In the genomic region with DNA sequence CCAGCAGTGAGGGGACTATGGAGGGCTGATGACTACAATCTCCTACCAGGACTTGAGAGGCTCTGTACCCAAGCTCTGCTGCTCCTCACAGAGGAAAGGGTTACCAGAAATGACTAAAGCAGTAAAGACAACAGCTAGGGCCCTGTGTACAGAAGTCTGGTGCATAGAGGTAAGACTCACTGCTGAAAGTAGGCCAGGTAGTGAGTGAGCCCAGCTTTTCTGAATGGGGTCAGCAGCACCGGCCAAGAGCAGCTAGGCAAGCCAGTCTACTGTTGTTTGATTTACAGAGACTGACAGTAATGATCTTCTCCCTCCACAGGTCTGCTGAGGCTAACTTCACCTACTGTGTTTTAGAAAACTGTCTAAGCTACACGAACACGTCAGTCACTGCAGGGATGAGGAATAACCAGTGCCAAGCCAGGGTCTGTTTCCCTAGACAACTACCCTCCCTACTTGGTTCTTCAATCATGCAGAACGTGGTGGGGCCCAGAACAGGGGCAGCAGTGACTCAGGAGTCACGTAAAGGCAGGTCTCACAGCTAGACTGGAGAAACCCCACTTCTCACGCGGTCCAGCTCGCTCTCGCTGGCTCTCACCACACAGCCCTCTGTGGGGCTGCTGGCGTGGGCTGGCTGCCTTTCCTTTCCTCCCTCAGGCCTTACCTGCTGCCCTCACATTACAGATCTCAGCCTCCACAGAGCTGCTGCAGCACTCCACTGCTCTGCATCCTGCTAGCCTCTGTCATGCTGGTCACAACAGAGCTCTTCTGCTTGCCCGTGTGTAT, we compare ENCODE assay signal across 18 mouse cellular contexts. TPM values are rescaled to one million over a fixed set of nuclear protein-coding genes. Genes with fewer than 3 reads are reported as not detected.
DNase-seq lines count a peak whose midpoint lies in the region; ATAC-seq and TF ChIP-seq lines count a peak whose summit lies in the region.
"Had no signal": no experiment of that assay in that cellular context is flagged by ENCODE, and none has a peak within 500 bp of the region (broad histone marks: within the 10 kb centered on the region; RNA-seq: fewer than 3 reads in every experiment).

No protein-coding gene starts in this region.

- no peaks in the 10 kb centered on the region for H3K9me3 ChIP-seq in hindbrain, embryonic 15.5 days
- H3K9me3 ChIP-seq in hindbrain, embryonic 13.5 days: no peaks in the 10 kb centered on the region
- no peaks in the 10 kb centered on the region for H3K9me3 ChIP-seq in liver, embryonic 12.5 days (replicated peaks)
- H3K9me3 ChIP-seq in liver, postnatal 0 days (ENCODE audit: low read length): no peaks in the 10 kb centered on the region
- H3K9me3 ChIP-seq: intestine, embryonic 15.5 days; midbrain, embryonic 12.5 days had no signal

- no peak for DNase-seq in liver, postnatal 0 days
- DNase-seq in cerebellum, adult 9-10 months: peak; percentile 52
- DNase-seq in retina, embryonic 14.5 days (ENCODE audit: low spot score): peak; percentile 8
- no peak for DNase-seq in right cerebral cortex, postnatal 36 days (ENCODE audit: low spot score in 2 of 2)
- DNase-seq in thymus, postnatal 10 days (ENCODE audit: low spot score in 2 of 2): no peak
- DNase-seq: adrenal gland, postnatal 25 days; forebrain, postnatal 0 days; gastrocnemius, postnatal 14 days; lung, postnatal 36 days; thymus, postnatal 25 days had no signal

- H3K4me1 ChIP-seq in hindbrain, embryonic 15.5 days (replicated peaks): no peaks in the 10 kb centered on the region
- peaks cover 4% of the 10 kb centered on the region; the same call in 1 of the 2 replicates for H3K4me1 ChIP-seq in hindbrain, embryonic 13.5 days (replicated peaks)
- H3K4me1 ChIP-seq in liver, embryonic 12.5 days: peaks cover 57% of the 10 kb centered on the region
- H3K4me1 ChIP-seq in liver, postnatal 0 days (ENCODE audit: insufficient read depth): peaks cover 27% of the 10 kb centered on the region
- H3K4me1 ChIP-seq: intestine, embryonic 15.5 days; midbrain, embryonic 12.5 days had no signal

- peaks cover 33% of the 10 kb centered on the region for H3K36me3 ChIP-seq in hindbrain, embryonic 15.5 days
- peaks cover 94% of the 10 kb centered on the region for H3K36me3 ChIP-seq in hindbrain, embryonic 13.5 days
- peaks cover 92% of the 10 kb centered on the region for H3K36me3 ChIP-seq in liver, embryonic 12.5 days
- H3K36me3 ChIP-seq in liver, postnatal 0 days (replicated peaks; ENCODE audit: insufficient read depth, low read length): peaks cover 52% of the 10 kb centered on the region

- TF ChIP-seq CTCF in liver, postnatal 0 days (IDR thresholded peaks at IDR 0.05; ENCODE audit: low read depth): no peak

- ATAC-seq in hindbrain, embryonic 15.5 days (ENCODE audit: low FRiP score, low read depth): 0 out of 2 replicates have a peak, but pooled peaks have one; percentile 45
- no peak for ATAC-seq in hindbrain, embryonic 13.5 days (ENCODE audit: low FRiP score)
- no peak for ATAC-seq in liver, embryonic 12.5 days
- no peak for ATAC-seq in liver, postnatal 0 days
- ATAC-seq: CD4-positive, CD25-positive, alpha-beta regulatory T cell, adult 4 months; forebrain, postnatal 0 days; intestine, embryonic 15.5 days had no signal

- no peak overlapping the region for H3K4me2 ChIP-seq in hindbrain, embryonic 15.5 days
- H3K4me2 ChIP-seq in hindbrain, embryonic 13.5 days: no peak overlapping the region
- H3K4me2 ChIP-seq in liver, embryonic 12.5 days: no peak overlapping the region
- no peak overlapping the region for H3K4me2 ChIP-seq in liver, postnatal 0 days (ENCODE audit: low read depth, low read length)
- H3K4me2 ChIP-seq: heart, embryonic 11.5 days; intestine, embryonic 15.5 days; midbrain, embryonic 12.5 days had no signal

- 78% methylated on average over 11 of the region's 11 CpGs for WGBS in hindbrain, embryonic 15.5 days
- WGBS in hindbrain, embryonic 13.5 days: 92% methylated on average over 11 of the region's 11 CpGs
- 82% methylated on average over 11 of the region's 11 CpGs for WGBS in liver, embryonic 12.5 days (ENCODE audit: insufficient replicate concordance)
- 83% methylated on average over 11 of the region's 11 CpGs for WGBS in liver, postnatal 0 days (ENCODE audit: insufficient replicate concordance)

- no peaks in the 10 kb centered on the region for H3K27me3 ChIP-seq in hindbrain, embryonic 15.5 days
- H3K27me3 ChIP-seq in hindbrain, embryonic 13.5 days: no peaks in the 10 kb centered on the region
- no peaks in the 10 kb centered on the region for H3K27me3 ChIP-seq in liver, embryonic 12.5 days (replicated peaks)
- H3K27me3 ChIP-seq in liver, postnatal 0 days (ENCODE audit: insufficient read depth, low read length): no peaks in the 10 kb centered on the region
- H3K27me3 ChIP-seq: intestine, embryonic 15.5 days; midbrain, embryonic 12.5 days had no signal

- no peak overlapping the region for H3K9ac ChIP-seq in hindbrain, embryonic 15.5 days
- H3K9ac ChIP-seq in hindbrain, embryonic 13.5 days: no peak overlapping the region; the same call in 1 of the 2 replicates
- H3K9ac ChIP-seq in liver, embryonic 12.5 days: peak overlapping the region; percentile 28
- no peak overlapping the region for H3K9ac ChIP-seq in liver, postnatal 0 days (replicated peaks)
- H3K9ac ChIP-seq: forebrain, postnatal 0 days; intestine, embryonic 15.5 days; midbrain, embryonic 12.5 days had no signal

- TF ChIP-seq EP300 in liver, postnatal 0 days (IDR thresholded peaks at IDR 0.05; ENCODE audit: low read depth): no peak

- H3K4me3 ChIP-seq in hindbrain, embryonic 15.5 days: no peak overlapping the region
- no peak overlapping the region for H3K4me3 ChIP-seq in hindbrain, embryonic 13.5 days
- no peak overlapping the region for H3K4me3 ChIP-seq in liver, embryonic 12.5 days
- no peak overlapping the region for H3K4me3 ChIP-seq in liver, postnatal 0 days (ENCODE audit: low read depth, low read length)
- H3K4me3 ChIP-seq: intestine, embryonic 15.5 days; midbrain, embryonic 12.5 days had no signal

- H3K27ac ChIP-seq in hindbrain, embryonic 15.5 days (replicated peaks): no peak overlapping the region
- no peak overlapping the region for H3K27ac ChIP-seq in hindbrain, embryonic 13.5 days
- H3K27ac ChIP-seq in liver, embryonic 12.5 days: peak overlapping the region; percentile 34; the same call in 1 of the 2 replicates
- H3K27ac ChIP-seq in liver, postnatal 0 days (ENCODE audit: low read depth): no peak overlapping the region
- H3K27ac ChIP-seq: intestine, embryonic 15.5 days; midbrain, embryonic 12.5 days; stomach, postnatal 0 days had no signal

RNA-seq across cellular contexts. Expression of gene Susd2, which starts 49.8 kb away (rescaled TPM):
- 7.9 and 8.1 TPM in 2 replicates for polyA plus RNA-seq in hindbrain, embryonic 15.5 days (2015; fragmentation: Nextera tagmentation; extraction: Ambion mirVana)
- polyA plus RNA-seq in hindbrain, embryonic 13.5 days (2015; fragmentation: Nextera tagmentation; extraction: Ambion mirVana): 3.8 and 4.0 TPM in 2 replicates
- 0.69 and 1.1 TPM in 2 replicates for polyA plus RNA-seq in liver, embryonic 12.5 days (2016; fragmentation: Nextera tagmentation; extraction: Ambion mirVana)
- polyA plus RNA-seq in liver, postnatal 0 days (2015; fragmentation: Nextera tagmentation; extraction: Ambion mirVana): 1.6 TPM in 2 replicates

Comparison
In these comparisons a context has a peak if more than half of its experiments do, and no peak if none do; other contexts are left out.
1. DNase-seq: peak in cerebellum, adult 9-10 months (single experiment) and retina, embryonic 14.5 days (single experiment); none in liver, postnatal 0 days (single experiment), right cerebral cortex, postnatal 36 days (0 of 2) and thymus, postnatal 10 days (0 of 2).